Mouse (Mus musculus): ENCODE measurements at regions not wholly inside any gene's neighbourhood (a gene's known extent, or its start where the extent isn't known, plus 50 kb on each side); places are given as distances from the start of the nearest gene placed in this dataset.

- H3K36me3 ChIP-seq (ENCODE audit: control insufficient read depth, insufficient read depth, low read length, poor library complexity, severe bottlenecking) = no peaks in the 10 kb centered on the region
- no peak for DNase-seq (ENCODE audit: low read depth, low spot score)
- no peaks in the 10 kb centered on the region for H3K27me3 ChIP-seq (ENCODE audit: control insufficient read depth, insufficient read depth, low read length, poor library complexity, severe bottlenecking)
Measured at GRCm38 (mm10) chr12:25865063-25865462, 550.0 kb downstream of the Rnf144a start.

- H3K36me3 ChIP-seq (ENCODE audit: control insufficient read depth, insufficient read depth, low read length, poor library complexity, severe bottlenecking) = no peaks in the 10 kb centered on the region
- H3K27me3 ChIP-seq (ENCODE audit: control insufficient read depth, insufficient read depth, low read length, poor library complexity, severe bottlenecking) = no peaks in the 10 kb centered on the region
- DNase-seq (ENCODE audit: low read depth, low spot score) = peak; percentile 79
Measured at GRCm38 (mm10) chr12:25864113-25864852, 550.8 kb downstream of the Rnf144a start.

GRCm38 (mm10) chr12:25861100-25861499 lies 554.0 kb downstream of the Rnf144a start:
- no peaks in the 10 kb centered on the region for H3K36me3 ChIP-seq (ENCODE audit: control insufficient read depth, insufficient read depth, low read length, poor library complexity, severe bottlenecking)
- no peak for DNase-seq (ENCODE audit: low read depth, low spot score)
- H3K27me3 ChIP-seq (ENCODE audit: control insufficient read depth, insufficient read depth, low read length, poor library complexity, severe bottlenecking) = no peaks in the 10 kb centered on the region

GRCm38 (mm10) chr12:25858397-25858796 lies 556.7 kb downstream of the Rnf144a start:
- no peaks in the 10 kb centered on the region for H3K36me3 ChIP-seq (ENCODE audit: control insufficient read depth, insufficient read depth, low read length, poor library complexity, severe bottlenecking)
- DNase-seq (ENCODE audit: low read depth, low spot score) = no peak
- no peaks in the 10 kb centered on the region for H3K27me3 ChIP-seq (ENCODE audit: control insufficient read depth, insufficient read depth, low read length, poor library complexity, severe bottlenecking)

- Histone ChIP-seq H3K27me3 (ENCODE audit: control insufficient read depth, insufficient read depth, low read length, poor library complexity, severe bottlenecking) (no peaks in the 10 kb centered on the region; the same call in none of the 2 replicates), H3K36me3 (ENCODE audit: control insufficient read depth, insufficient read depth, low read length, poor library complexity, severe bottlenecking) (no peaks in the 10 kb centered on the region)
- DNase-seq (ENCODE audit: low read depth, low spot score) = no peak
Measured at GRCm38 (mm10) chr12:25830057-25830456, 585.0 kb downstream of the Rnf144a start.

GRCm38 (mm10) chr12:25827961-25828360 lies 587.1 kb downstream of the Rnf144a start:
- no peak for DNase-seq (ENCODE audit: low read depth, low spot score)
- Histone ChIP-seq H3K36me3 (ENCODE audit: control insufficient read depth, insufficient read depth, low read length, poor library complexity, severe bottlenecking) (no peaks in the 10 kb centered on the region), H3K27me3 (ENCODE audit: control insufficient read depth, insufficient read depth, low read length, poor library complexity, severe bottlenecking) (no peaks in the 10 kb centered on the region; the same call in none of the 2 replicates)

GRCm38 (mm10) chr12:25826928-25827327 lies 588.1 kb downstream of the Rnf144a start:
- Histone ChIP-seq H3K36me3 (ENCODE audit: control insufficient read depth, insufficient read depth, low read length, poor library complexity, severe bottlenecking) (no peaks in the 10 kb centered on the region), H3K27me3 (ENCODE audit: control insufficient read depth, insufficient read depth, low read length, poor library complexity, severe bottlenecking) (no peaks in the 10 kb centered on the region; the same call in 1 of the 2 replicates)
- DNase-seq (ENCODE audit: low read depth, low spot score) = no peak

GRCm38 (mm10) chr12:25826451-25826850 lies 588.6 kb downstream of the Rnf144a start:
- DNase-seq (ENCODE audit: low read depth, low spot score) = no peak
- no peaks in the 10 kb centered on the region for H3K36me3 ChIP-seq (ENCODE audit: control insufficient read depth, insufficient read depth, low read length, poor library complexity, severe bottlenecking)
- H3K27me3 ChIP-seq (ENCODE audit: control insufficient read depth, insufficient read depth, low read length, poor library complexity, severe bottlenecking) = no peaks in the 10 kb centered on the region; the same call in 1 of the 2 replicates

GRCm38 (mm10) chr12:25816248-25816647 lies 598.8 kb downstream of the Rnf144a start:
- Histone ChIP-seq H3K27me3 (ENCODE audit: control insufficient read depth, insufficient read depth, low read length, poor library complexity, severe bottlenecking) (no peaks in the 10 kb centered on the region), H3K36me3 (ENCODE audit: control insufficient read depth, insufficient read depth, low read length, poor library complexity, severe bottlenecking) (no peaks in the 10 kb centered on the region)
- no peak for DNase-seq (ENCODE audit: low read depth, low spot score)

- no peaks in the 10 kb centered on the region for H3K36me3 ChIP-seq (ENCODE audit: control insufficient read depth, insufficient read depth, low read length, poor library complexity, severe bottlenecking)
- H3K27me3 ChIP-seq (ENCODE audit: control insufficient read depth, insufficient read depth, low read length, poor library complexity, severe bottlenecking) = no peaks in the 10 kb centered on the region; the same call in 1 of the 2 replicates
- DNase-seq (ENCODE audit: low read depth, low spot score) = no peak
Measured at GRCm38 (mm10) chr12:25795092-25795491, 620.0 kb downstream of the Rnf144a start.

- DNase-seq (ENCODE audit: low read depth, low spot score) = no peak
- Histone ChIP-seq H3K36me3 (ENCODE audit: control insufficient read depth, insufficient read depth, low read length, poor library complexity, severe bottlenecking) (no peaks in the 10 kb centered on the region), H3K27me3 (ENCODE audit: control insufficient read depth, insufficient read depth, low read length, poor library complexity, severe bottlenecking) (no peaks in the 10 kb centered on the region; the same call in 1 of the 2 replicates)
Measured at GRCm38 (mm10) chr12:25794571-25794970, 620.5 kb downstream of the Rnf144a start.

- DNase-seq (ENCODE audit: low read depth, low spot score) = no peak
- Histone ChIP-seq H3K27me3 (ENCODE audit: control insufficient read depth, insufficient read depth, low read length, poor library complexity, severe bottlenecking) (no peaks in the 10 kb centered on the region; the same call in 1 of the 2 replicates), H3K36me3 (ENCODE audit: control insufficient read depth, insufficient read depth, low read length, poor library complexity, severe bottlenecking) (no peaks in the 10 kb centered on the region)
Measured at GRCm38 (mm10) chr12:25792571-25793075, 622.4 kb downstream of the Rnf144a start.

GRCm38 (mm10) chr12:25790956-25791355 lies 624.1 kb downstream of the Rnf144a start:
- no peaks in the 10 kb centered on the region; the same call in 1 of the 2 replicates for H3K27me3 ChIP-seq (ENCODE audit: control insufficient read depth, insufficient read depth, low read length, poor library complexity, severe bottlenecking)
- H3K36me3 ChIP-seq (ENCODE audit: control insufficient read depth, insufficient read depth, low read length, poor library complexity, severe bottlenecking) = no peaks in the 10 kb centered on the region
- DNase-seq (ENCODE audit: low read depth, low spot score) = no peak

- Histone ChIP-seq H3K27me3 (ENCODE audit: control insufficient read depth, insufficient read depth, low read length, poor library complexity, severe bottlenecking) (no peaks in the 10 kb centered on the region), H3K36me3 (ENCODE audit: control insufficient read depth, insufficient read depth, low read length, poor library complexity, severe bottlenecking) (no peaks in the 10 kb centered on the region)
- no peak for DNase-seq (ENCODE audit: low read depth, low spot score)
Measured at GRCm38 (mm10) chr12:25785646-25786606, 629.1 kb downstream of the Rnf144a start.

GRCm38 (mm10) chr12:25784401-25784800 lies 630.7 kb downstream of the Rnf144a start:
- DNase-seq (ENCODE audit: low read depth, low spot score) = no peak
- Histone ChIP-seq H3K27me3 (ENCODE audit: control insufficient read depth, insufficient read depth, low read length, poor library complexity, severe bottlenecking) (no peaks in the 10 kb centered on the region), H3K36me3 (ENCODE audit: control insufficient read depth, insufficient read depth, low read length, poor library complexity, severe bottlenecking) (no peaks in the 10 kb centered on the region)

Measured in splenic B cell, adult 2 months (primary cell).